ENCODE assay signal across 11 mouse cellular contexts in the genomic region with DNA sequence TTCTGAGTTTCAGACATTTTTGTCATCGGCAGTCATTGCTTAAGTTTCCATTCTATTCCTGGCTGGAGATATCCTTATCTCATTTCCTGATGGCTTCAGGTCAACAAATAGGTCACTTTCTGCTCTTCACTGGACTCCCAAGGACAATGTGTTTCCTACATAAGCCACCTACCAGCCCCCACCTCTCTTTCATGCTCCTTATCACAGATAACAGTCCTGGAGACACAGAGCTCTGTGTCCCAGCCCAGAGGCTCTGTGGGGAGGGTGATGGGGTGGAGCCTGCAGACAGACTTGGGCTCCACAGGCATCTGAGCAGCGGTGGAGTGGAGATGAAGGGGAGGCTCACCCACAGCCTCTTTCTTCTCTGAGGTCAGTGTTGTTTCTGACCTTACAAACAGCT.
DNase-seq lines count a peak whose midpoint lies in the region; ATAC-seq lines count a peak whose summit lies in the region.
"Had no signal": no experiment of that assay in that cellular context is flagged by ENCODE, and none has a peak within 500 bp of the region (broad histone marks: within the 10 kb centered on the region; RNA-seq: fewer than 3 reads in every experiment).

No protein-coding gene starts in this region.

- WGBS in liver, embryonic 13.5 days (ENCODE audit: insufficient replicate concordance): 1% methylated on average over 2 of the region's 2 CpGs
- 37% methylated on average over 2 of the region's 2 CpGs for WGBS in hindbrain, embryonic 12.5 days

- H3K36me3 ChIP-seq in liver, embryonic 13.5 days: no peaks in the 10 kb centered on the region
- no peaks in the 10 kb centered on the region for H3K36me3 ChIP-seq in hindbrain, embryonic 12.5 days

- ATAC-seq in liver, embryonic 13.5 days (ENCODE audit: low read depth): peak; percentile 73
- no peak for ATAC-seq in hindbrain, embryonic 12.5 days (ENCODE audit: low FRiP score)

- H3K9me3 ChIP-seq in liver, embryonic 13.5 days (replicated peaks): no peaks in the 10 kb centered on the region
- H3K9me3 ChIP-seq in hindbrain, embryonic 12.5 days (replicated peaks): peaks cover 5% of the 10 kb centered on the region; the same call in 1 of the 2 replicates

- no peak overlapping the region for H3K4me3 ChIP-seq in liver, embryonic 13.5 days (replicated peaks)
- H3K4me3 ChIP-seq in hindbrain, embryonic 12.5 days: no peak overlapping the region
- H3K4me3 ChIP-seq: heart, adult 2 months had no signal

- H3K4me2 ChIP-seq in liver, embryonic 13.5 days: no peak overlapping the region; the same call in 1 of the 2 replicates
- no peak overlapping the region for H3K4me2 ChIP-seq in hindbrain, embryonic 12.5 days (replicated peaks)

- DNase-seq in ovary, adult 18-20 months (ENCODE audit: low spot score): peak; percentile 24
- DNase-seq in ovary, postnatal 36 days (ENCODE audit: low spot score): no peak
- peak; percentile 34 for DNase-seq in heart, postnatal 4 days
- peak; percentile 4 for DNase-seq in liver, embryonic 13.5 days
- DNase-seq in yolk sac, embryonic 10.5 days (ENCODE audit: low spot score): peak; percentile 79
- no peak for DNase-seq in right cerebral cortex, postnatal 25 days
- no peak for DNase-seq in gastrocnemius, adult 18-20 months (ENCODE audit: low spot score)
- DNase-seq: cerebellum, postnatal 10 days; thymus, postnatal 14 days had no signal

- peaks cover 9% of the 10 kb centered on the region for H3K4me1 ChIP-seq in liver, embryonic 13.5 days (replicated peaks)
- peaks cover 5% of the 10 kb centered on the region for H3K4me1 ChIP-seq in hindbrain, embryonic 12.5 days

- no peaks in the 10 kb centered on the region for H3K27me3 ChIP-seq in liver, embryonic 13.5 days
- no peaks in the 10 kb centered on the region; the same call in 1 of the 2 replicates for H3K27me3 ChIP-seq in hindbrain, embryonic 12.5 days

- H3K9ac ChIP-seq in liver, embryonic 13.5 days: no peak overlapping the region
- H3K9ac ChIP-seq in hindbrain, embryonic 12.5 days: no peak overlapping the region

- H3K27ac ChIP-seq in liver, embryonic 13.5 days: no peak overlapping the region
- no peak overlapping the region for H3K27ac ChIP-seq in hindbrain, embryonic 12.5 days
- H3K27ac ChIP-seq: heart, adult 2 months had no signal

Comparison
In these comparisons a context has a peak if more than half of its experiments do, and no peak if none do; other contexts are left out.
1. DNase-seq: peak in ovary, adult 18-20 months (single experiment), heart, postnatal 4 days (single experiment), liver, embryonic 13.5 days (single experiment) and yolk sac, embryonic 10.5 days (single experiment); none in ovary, postnatal 36 days (single experiment), right cerebral cortex, postnatal 25 days (single experiment) and gastrocnemius, adult 18-20 months (single experiment).